Mouse (Mus musculus) intestine, embryonic 14.5 days (tissue): Measurements from ENCODE around the gene Frmd4b. TPM values are rescaled to one million over a fixed set of nuclear protein-coding genes. Genes with fewer than 3 reads are reported as not detected.
"Not testable (repeated sequence)": the region's sequence is repeated elsewhere in the genome, so short reads cannot be mapped to it uniquely, and the experiment has no call there.

Experiments
- ATAC-seq: fragments of 200-750 bp; cut with Nextera tagmentation; replicated peaks from 2 replicates; pipeline ENCODE4 v1.8.0; 2017; ENCODE audit warnings: low read depth, moderate number of reproducible peaks, moderate TSS enrichment, moderate library complexity; ENCODE audit not compliant: low FRiP score, low TSS enrichment
- DNase-seq: peaks from one replicate; pipeline ENCODE4 v3.0.0-alpha.2; 2018; ENCODE audit warnings: low spot score
- H3K27ac ChIP-seq: fragments of 300-500 bp; sonication (generic); 2 replicates; pipeline ENCODE4 v1.5.1; 2014; ENCODE audit warnings: low read depth, mild to moderate bottlenecking, control low read depth
- H3K27me3 ChIP-seq: fragments of 300-500 bp; sonication (generic); replicated peaks from 2 replicates; pipeline ENCODE4 v1.6.1; 2014; ENCODE audit warnings: low read length, control low read depth; ENCODE audit not compliant: control insufficient read depth, insufficient read depth
- H3K36me3 ChIP-seq: fragments of 300-500 bp; sonication (generic); 2 replicates; pipeline ENCODE4 v1.6.1; 2014; ENCODE audit warnings: low read length, control low read depth; ENCODE audit not compliant: control insufficient read depth, insufficient read depth
- H3K4me1 ChIP-seq: fragments of 300-500 bp; sonication (generic); replicated peaks from 2 replicates; pipeline ENCODE4 v1.6.1; 2014; ENCODE audit warnings: low read length, control low read depth, mixed read lengths; ENCODE audit not compliant: control insufficient read depth, insufficient read depth
- H3K4me2 ChIP-seq: fragments of 300-500 bp; sonication (generic); 2 replicates; pipeline ENCODE4 v1.6.1; 2014; ENCODE audit warnings: low read length
- H3K4me3 ChIP-seq: fragments of 300-500 bp; sonication (generic); 2 replicates; pipeline ENCODE4 v1.5.1; 2014; ENCODE audit warnings: low read depth, low read length, control low read depth, mixed read lengths
- H3K9ac ChIP-seq: fragments of 300-500 bp; sonication (generic); 2 replicates; pipeline ENCODE4 v1.6.1; 2014; ENCODE audit warnings: mild to moderate bottlenecking, low read length
- H3K9me3 ChIP-seq: fragments of 300-500 bp; sonication (generic); 2 replicates; pipeline ENCODE4 v1.6.1; 2016; ENCODE audit warnings: low read length, control low read depth; ENCODE audit not compliant: control insufficient read depth
- WGBS: fragments of 180-500 bp; shearing (Covaris S2); extraction: QIAGEN DNeasy Blood & Tissue Kit; methylation state at CpG from one replicate; pipeline ENCODE4 v1.1.7; 2014; 5-methylcytosine and 5-hydroxymethylcytosine counted together
- polyA plus RNA-seq: library from polyadenylated mRNA; unstranded; fragments of >200 nt; fragmentation: Nextera tagmentation; extraction: Ambion mirVana; gene quantifications from 2 replicates; pipeline ENCODE4 v1.2.1, GENCODE M21; 2014

Frmd4b gene
- polyA plus RNA-seq, 1 experiment from 2014 or later: 17.1 TPM

DNA sequence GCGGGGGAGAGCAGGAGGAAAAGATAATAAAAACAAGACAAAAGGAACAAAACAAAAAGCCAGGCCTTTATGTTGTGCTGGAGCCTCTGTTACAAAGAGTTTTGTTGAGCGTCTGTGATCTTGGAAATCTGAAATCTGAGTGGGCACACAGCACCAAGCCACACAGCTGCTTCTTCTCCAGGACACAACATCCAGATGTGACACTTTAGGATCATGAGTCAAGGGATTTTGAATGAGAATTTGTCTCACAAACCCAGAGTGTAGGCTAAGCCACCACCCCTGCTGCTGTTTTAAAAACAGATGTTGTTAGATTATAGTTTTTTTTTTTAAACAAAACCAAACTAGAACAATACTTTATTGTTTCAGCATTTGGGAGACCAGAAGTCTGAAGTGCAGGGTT, 345.0 kb downstream of the Frmd4b start:
- no peak for ATAC-seq
- H3K4me2 ChIP-seq: no peak overlapping the region
- no peaks in the 10 kb centered on the region for H3K9me3 ChIP-seq
- no peak overlapping the region for H3K4me3 ChIP-seq
- 71% methylated on average over 2 of the region's 2 CpGs for WGBS
- no peak overlapping the region for H3K9ac ChIP-seq
- H3K36me3 ChIP-seq: no peaks in the 10 kb centered on the region
- no peak for DNase-seq
- no peaks in the 10 kb centered on the region for H3K4me1 ChIP-seq
- H3K27me3 ChIP-seq: no peaks in the 10 kb centered on the region
- H3K27ac ChIP-seq: no peak overlapping the region

DNA sequence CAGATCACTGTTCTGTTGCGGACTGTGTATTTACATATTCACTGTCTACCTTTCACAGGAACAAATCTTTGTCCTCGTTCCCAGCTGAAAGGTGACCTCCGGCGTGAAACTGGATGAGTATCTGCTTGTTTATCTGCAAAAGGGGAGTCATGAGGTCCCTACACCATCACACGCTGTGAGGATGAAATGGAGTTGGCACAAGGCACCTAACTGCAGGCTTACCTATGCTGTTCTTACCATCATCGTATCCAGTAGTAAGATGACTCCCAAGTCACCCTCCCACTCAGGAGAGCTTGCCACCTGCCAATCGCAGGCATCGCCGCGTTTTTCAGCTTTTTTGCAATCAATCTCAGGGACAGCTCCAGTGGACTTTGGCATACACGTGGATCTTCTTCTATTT, 347.7 kb downstream of the Frmd4b start:
- no peaks in the 10 kb centered on the region for H3K36me3 ChIP-seq
- H3K27me3 ChIP-seq: no peaks in the 10 kb centered on the region
- H3K4me2 ChIP-seq: no peak overlapping the region
- ATAC-seq (no peak), DNase-seq (no peak)
- no peaks in the 10 kb centered on the region for H3K9me3 ChIP-seq
- H3K4me1 ChIP-seq: no peaks in the 10 kb centered on the region
- no peak overlapping the region for H3K4me3 ChIP-seq
- 81% methylated on average over 11 of the region's 11 CpGs for WGBS
- no peak overlapping the region for H3K9ac ChIP-seq
- no peak overlapping the region for H3K27ac ChIP-seq

DNA sequence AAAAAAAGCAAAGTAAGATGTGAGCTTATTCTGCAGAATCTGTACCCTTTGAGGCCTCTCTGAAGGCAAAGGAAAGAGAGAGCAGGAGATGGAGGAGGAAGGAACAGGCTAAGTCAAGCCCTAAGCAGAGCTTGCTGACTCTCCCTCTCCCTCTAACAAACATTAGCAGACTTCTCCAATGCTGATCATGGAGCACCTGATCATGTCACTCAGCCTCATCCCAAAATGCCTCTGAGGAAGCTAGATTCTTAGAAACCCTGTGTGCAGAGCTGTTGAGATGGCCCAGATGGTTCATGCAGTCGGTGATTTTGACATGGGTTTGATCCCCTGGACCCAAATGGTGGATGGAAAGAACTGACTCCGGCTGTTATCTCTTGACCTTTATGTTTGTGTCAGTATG, 350.2 kb downstream of the Frmd4b start:
- no peaks in the 10 kb centered on the region for H3K4me1 ChIP-seq
- no peaks in the 10 kb centered on the region for H3K9me3 ChIP-seq
- no peak overlapping the region for H3K4me3 ChIP-seq
- no peak for ATAC-seq
- no peaks in the 10 kb centered on the region for H3K27me3 ChIP-seq
- 83% methylated on average over 2 of the region's 2 CpGs for WGBS
- no peak overlapping the region for H3K4me2 ChIP-seq
- DNase-seq: no peak
- H3K27ac ChIP-seq: no peak overlapping the region
- no peaks in the 10 kb centered on the region for H3K36me3 ChIP-seq
- no peak overlapping the region for H3K9ac ChIP-seq

DNA sequence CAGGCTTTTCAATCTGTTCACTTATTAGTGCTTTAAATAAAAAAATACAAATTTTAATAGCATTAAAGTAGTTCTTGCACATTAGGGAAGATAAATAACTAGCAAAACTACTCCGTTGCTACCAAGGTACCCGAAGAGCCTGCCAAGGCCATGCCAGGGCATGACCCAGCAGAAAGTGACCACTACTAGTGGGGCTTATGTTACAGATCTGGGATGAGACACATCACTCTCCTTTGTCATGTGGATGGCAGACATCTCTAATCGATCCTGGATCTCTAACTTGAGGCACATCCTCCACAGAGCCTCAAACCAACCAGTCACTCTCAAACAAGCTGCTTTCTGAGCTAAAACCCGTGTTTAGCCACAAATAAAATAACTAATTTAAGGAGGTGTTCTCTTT, 350.7 kb downstream of the Frmd4b start:
- Histone ChIP-seq H3K4me1 (no peaks in the 10 kb centered on the region), H3K9me3 (no peaks in the 10 kb centered on the region), H3K4me3 (no peak overlapping the region), H3K27me3 (no peaks in the 10 kb centered on the region), H3K36me3 (no peaks in the 10 kb centered on the region), H3K4me2 (no peak overlapping the region), H3K27ac (no peak overlapping the region), H3K9ac (no peak overlapping the region)
- DNase-seq (no peak), ATAC-seq (no peak)
- WGBS: 76% methylated on average over 4 of the region's 4 CpGs

DNA sequence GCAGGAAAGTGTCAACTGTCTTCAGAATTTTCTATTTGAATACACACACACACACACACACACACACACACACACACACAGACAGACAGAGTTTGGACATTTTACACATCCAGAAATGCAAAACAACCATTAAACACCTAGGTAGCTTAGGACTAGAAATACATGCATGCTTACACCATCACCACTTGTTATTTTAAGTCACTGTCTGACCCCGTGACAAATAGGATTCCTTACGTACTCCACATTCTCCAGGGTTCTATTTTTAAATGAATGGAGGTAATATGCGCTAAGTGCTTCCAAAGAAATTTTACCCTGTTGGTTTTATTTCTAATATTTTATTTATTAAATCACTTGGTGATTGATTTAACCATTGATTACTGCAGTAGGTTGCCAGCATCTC, 351.6 kb downstream of the Frmd4b start:
- DNase-seq (no peak), ATAC-seq (no peak)
- no peak overlapping the region for H3K4me2 ChIP-seq
- H3K9ac ChIP-seq: no peak overlapping the region
- H3K27me3 ChIP-seq: no peaks in the 10 kb centered on the region
- no peaks in the 10 kb centered on the region for H3K4me1 ChIP-seq
- H3K36me3 ChIP-seq: no peaks in the 10 kb centered on the region
- no peak overlapping the region for H3K4me3 ChIP-seq
- H3K9me3 ChIP-seq: no peaks in the 10 kb centered on the region
- 70% methylated on average over 3 of the region's 3 CpGs for WGBS
- H3K27ac ChIP-seq: no peak overlapping the region

DNA sequence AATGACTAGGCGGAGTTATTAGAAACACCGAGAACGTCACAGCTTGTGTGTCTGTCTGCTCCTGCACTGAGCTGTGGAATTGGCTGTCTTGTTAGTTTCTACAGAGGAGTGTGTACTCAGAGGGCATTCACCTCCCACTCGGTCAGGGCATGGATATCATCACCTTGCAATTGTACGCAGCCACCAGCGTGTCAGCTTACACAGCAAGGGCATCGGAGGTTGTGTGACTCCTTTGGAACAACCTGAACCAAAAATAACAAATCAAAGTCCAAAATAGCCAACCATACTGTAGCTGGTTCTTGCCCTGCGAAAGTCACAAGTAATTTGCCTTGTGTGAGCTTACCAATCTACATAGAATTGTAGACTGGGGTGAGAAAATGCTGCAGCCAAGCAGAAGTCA, 352.1 kb downstream of the Frmd4b start:
- 45% methylated on average over 8 of the region's 8 CpGs for WGBS
- no peak overlapping the region for H3K27ac ChIP-seq
- H3K36me3 ChIP-seq: no peaks in the 10 kb centered on the region
- ATAC-seq: no peak
- H3K9ac ChIP-seq: no peak overlapping the region
- H3K4me2 ChIP-seq: no peak overlapping the region
- H3K9me3 ChIP-seq: no peaks in the 10 kb centered on the region
- no peaks in the 10 kb centered on the region for H3K4me1 ChIP-seq
- no peak for DNase-seq
- H3K4me3 ChIP-seq: no peak overlapping the region
- H3K27me3 ChIP-seq: no peaks in the 10 kb centered on the region

DNA sequence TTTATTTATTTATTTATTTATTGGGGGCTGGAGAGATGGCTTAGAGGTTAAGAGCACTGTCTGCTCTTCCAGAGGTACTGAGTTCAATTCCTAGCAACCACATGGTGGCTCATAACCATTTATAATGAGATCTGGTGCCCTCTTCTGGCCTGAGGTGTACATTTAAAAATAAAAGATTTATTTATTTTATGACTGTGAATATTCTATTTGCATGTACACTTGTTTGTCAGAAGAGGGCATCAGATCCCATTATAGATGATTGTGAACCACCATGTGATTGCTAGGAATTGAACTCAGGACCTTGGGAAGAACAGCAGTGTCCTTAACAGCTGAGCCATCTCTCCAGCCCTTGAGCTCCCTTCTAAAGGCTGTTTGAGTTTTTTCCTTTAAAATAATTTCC, 353.6 kb downstream of the Frmd4b start:
- not testable (repeated sequence) for DNase-seq, H3K4me3 ChIP-seq, H3K4me2 ChIP-seq, H3K4me1 ChIP-seq, H3K27ac ChIP-seq, H3K36me3 ChIP-seq, H3K9ac ChIP-seq, H3K9me3 ChIP-seq, H3K27me3 ChIP-seq, ATAC-seq

DNA sequence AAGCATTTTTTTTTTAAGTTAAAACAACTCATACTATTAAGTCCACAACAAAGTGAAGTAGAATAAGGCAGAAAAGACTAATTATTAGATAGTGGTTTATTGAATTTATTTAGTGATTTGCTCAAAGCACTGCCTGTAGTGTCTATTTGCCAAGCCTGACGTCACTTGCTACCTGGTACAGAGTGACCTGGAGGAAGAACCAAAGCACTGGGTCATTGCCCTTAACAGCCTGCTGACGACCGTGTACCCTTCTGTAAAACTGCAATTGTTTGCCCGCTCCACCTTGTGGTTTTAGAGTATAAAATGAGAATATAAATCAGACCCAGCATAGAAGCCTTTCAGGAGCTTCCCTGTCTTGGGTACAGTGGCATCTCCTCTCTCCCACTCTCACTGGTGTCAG, 355.1 kb downstream of the Frmd4b start:
- H3K27ac ChIP-seq: no peak overlapping the region
- WGBS: 60% methylated on average over 4 of the region's 4 CpGs
- H3K9ac ChIP-seq: no peak overlapping the region
- DNase-seq: no peak
- H3K4me2 ChIP-seq: no peak overlapping the region
- H3K4me1 ChIP-seq: no peaks in the 10 kb centered on the region
- no peak for ATAC-seq
- H3K9me3 ChIP-seq: no peaks in the 10 kb centered on the region
- H3K36me3 ChIP-seq: no peaks in the 10 kb centered on the region
- no peaks in the 10 kb centered on the region for H3K27me3 ChIP-seq
- H3K4me3 ChIP-seq: no peak overlapping the region

DNA sequence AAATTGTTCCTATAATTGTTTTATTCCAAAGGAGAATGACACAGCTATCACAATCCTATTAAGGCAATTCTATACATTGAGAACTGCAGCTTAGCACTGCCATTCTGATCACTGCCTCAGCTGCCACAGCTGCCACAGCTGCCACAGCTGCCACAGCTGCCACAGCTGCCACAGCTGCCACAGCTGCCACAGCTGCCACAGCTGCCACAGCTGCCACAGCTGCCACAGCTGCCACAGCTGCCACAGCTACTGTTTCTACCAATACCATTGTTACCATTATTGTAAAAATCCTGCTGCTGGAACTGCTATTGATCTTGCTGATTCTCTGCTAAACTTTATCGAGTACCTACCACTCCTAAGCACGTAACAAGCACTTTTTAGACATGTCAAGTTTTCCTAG, 357.4 kb downstream of the Frmd4b start:
- not testable (repeated sequence) for H3K36me3 ChIP-seq, H3K4me2 ChIP-seq, H3K4me1 ChIP-seq, H3K4me3 ChIP-seq, H3K9ac ChIP-seq, H3K9me3 ChIP-seq, H3K27me3 ChIP-seq, DNase-seq, ATAC-seq, H3K27ac ChIP-seq
- WGBS: 87% methylated on average over 2 of the region's 2 CpGs
